Mouse (Mus musculus) c-Kit-positive CD71-negative TER-119-negative erythroid progenitor cells, embryonic 14.5 days (primary cell): ENCODE measurements around the gene Tcp11x2.
A peak's percentile ranks its signal among the peaks of the same experiment; 100 is the strongest.

Experiments used
- DNase-seq: peaks from one replicate; pipeline ENCODE4 v3.0.0-alpha.2; 2013; ENCODE audit warnings: low read depth

Gene Tcp11x2

DNA sequence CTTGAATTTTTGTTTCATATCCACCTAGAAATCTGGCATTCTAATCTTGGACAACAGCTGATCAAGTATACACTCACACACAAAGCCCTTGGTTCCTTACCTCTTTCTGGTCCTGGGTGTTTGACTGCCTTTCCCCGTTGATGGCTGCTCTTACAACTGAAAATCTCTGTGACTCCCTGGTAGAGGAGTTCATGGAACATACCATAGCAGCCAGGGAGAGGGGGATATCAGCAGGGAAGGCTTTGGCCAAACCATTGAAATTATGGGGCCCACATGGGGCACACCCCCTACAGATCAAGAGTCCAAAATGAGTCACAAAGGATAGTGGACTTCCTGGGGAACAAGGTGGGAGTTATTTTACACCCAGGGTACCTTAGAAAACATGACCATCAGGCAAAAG, at the start of gene Tcp11x2:
Gene Tcp11x2, minus strand, starts transcription at position 158 of the 400 bp plus-strand sequence.
- no peak for DNase-seq

DNA sequence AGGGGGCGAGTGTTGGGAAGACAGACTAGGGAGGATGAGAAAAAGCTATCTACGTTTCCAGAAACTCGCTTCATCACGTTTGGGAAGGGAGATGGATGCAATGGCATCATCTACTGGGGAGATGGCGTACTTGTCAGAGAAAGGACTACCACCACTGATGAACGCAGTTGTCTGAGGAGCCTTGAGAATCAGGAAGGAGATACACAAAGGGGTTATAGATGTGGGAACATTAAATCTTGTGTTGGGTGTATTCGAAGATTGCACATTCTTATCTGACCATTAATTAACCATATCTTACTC, 49.4 kb upstream of the Tcp11x2 start:
- no peak for DNase-seq

GRCm38 (mm10) chrX:135742304-135743055, 48.9 kb upstream of the Tcp11x2 start, which contains the start of the genes Armcx5 and Gprasp1:
Gene Armcx5 (plus strand): TSS chrX:135742733.
Gene Gprasp1 (plus strand): TSS chrX:135742733.
- peak; percentile 73 for DNase-seq

DNA sequence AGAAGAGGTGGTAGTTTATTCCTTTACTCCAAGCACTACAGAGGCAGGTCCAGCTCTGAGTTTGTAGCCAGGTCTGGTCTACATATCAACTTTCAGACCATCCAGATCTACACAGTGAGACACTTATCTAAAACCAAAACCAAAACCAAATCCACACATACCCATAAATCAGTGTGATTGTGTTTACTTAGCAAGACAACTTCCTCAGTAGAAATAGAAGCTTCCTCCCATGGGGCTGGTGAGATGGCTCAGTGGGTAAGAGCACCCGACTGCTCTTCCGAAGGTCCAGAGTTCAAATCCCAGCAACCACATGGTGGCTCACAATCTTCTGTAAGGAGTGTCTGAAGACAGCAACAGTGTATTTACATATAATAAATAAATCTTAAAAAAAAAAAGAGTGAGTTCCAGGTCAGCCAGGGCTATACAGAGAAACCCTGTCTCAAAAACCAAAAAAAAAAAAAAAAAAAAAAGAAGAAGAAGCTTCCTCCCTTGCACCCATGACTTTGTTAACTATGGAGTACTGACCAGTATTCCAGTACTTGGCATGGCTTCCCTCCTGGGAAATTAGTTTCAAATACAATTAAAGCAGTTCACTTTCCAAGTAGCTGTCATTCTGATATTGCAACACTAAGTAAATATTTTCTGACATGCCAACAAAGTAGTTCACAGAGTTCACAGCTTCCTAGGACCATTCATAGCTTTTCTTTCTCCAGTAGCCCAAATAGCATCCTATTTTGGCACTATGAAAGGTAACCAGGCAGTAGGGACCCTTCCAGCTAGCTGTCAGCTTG, 45.3 kb upstream of the Tcp11x2 start:
- DNase-seq: no peak

DNA sequence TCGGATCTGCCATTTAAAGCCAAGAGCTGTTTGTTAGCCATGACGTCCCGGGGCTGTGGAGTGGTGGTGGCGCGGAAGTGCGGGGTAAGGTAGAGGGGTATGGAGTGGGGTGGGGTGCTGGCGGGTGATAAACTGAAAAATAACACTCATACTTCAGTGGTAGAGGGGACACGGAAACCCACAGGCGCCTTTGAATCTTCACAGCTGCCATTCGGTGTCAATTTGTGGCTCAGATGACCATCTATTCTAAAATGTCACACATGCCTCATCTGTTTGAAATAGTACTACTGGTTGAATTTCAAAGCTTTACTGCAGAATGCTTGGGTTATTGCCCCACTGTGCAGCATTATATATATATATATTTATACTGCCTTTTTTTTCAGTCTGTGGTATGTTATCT, 31.6 kb upstream of the Tcp11x2 start, which contains the start of gene Tmsb15a:
Gene Tmsb15a, minus strand, starts transcription at position 101 of the 400 bp plus-strand sequence.
- DNase-seq: no peak

- no peak for DNase-seq
Observed at GRCm38 (mm10) chrX:135712845-135713244, 19.3 kb upstream of the Tcp11x2 start.

DNA sequence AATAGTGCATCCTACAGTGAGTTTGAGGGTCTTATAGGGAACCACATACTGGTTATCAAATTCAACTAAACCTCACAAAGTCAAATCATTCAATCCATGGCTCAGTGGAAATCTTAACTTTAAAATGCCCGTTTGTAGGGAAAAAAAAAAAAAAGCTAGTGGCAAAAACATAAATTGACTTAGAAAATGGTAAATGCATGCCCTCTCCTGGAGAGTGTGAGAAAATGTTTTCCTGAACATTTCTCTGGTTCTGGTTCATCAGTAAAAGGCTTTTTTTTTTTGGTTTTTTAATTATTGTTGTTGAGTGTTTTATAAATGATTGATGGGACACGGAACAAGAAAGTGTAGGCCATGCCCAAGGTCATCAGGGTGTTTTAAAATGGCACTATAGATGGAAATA, 10.8 kb upstream of the Tcp11x2 start:
- DNase-seq: no peak

GRCm38 (mm10) chrX:135703111-135703510, 9.5 kb upstream of the Tcp11x2 start:
- no peak for DNase-seq

DNA sequence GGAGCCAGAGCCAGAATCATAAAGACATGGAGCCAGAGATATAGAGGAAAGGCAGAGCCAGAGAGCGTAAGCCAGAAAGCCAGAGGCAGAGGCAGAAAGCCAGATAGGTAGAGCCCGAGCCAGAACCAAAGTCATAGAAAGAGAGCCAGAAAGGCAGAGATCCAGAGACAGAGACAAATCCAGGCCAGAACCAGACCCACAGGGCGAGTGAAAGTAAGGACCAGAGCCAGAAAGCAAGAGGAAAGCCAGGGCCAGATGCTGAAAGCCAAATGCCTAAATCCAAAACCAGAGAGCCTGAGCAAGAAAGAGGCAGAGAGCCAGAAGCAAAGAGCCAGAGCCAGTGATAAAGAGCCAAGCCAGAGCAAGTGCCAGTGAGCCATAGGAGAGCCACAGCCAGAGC, 5.8 kb downstream of the Tcp11x2 start:
- no peak for DNase-seq

- DNase-seq: no peak
Observed at GRCm38 (mm10) chrX:135681858-135682257, 11.7 kb downstream of the Tcp11x2 start.

DNA sequence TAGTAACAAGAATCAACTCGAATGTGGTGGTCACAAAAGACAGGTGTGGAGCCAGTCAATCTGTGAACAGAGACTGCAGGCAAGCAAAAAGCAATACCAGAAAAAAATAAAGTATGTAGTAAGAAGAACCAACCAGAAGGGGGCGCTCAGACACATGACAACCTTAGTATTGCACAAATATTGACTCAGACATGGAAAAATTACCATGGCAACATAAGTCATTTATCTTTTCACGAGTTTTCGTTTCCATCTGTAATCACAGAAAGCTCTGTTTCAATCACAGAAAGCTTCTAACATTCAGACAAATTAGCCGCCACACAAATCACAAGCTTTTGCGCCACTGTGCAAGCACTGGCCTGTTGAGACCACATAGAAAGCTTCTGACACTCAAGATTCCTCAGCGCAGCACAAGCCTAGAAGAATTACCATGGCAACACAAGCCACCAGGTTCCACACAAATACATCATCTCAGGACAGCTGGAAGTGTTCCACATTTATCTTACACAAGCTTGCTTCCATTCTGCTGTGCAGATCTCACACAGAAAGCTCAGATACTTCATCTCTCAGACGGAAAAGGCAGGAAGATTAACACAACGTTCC, 41.3 kb downstream of the Tcp11x2 start:
- peak; percentile 26 for DNase-seq

- DNase-seq: no peak
Observed at GRCm38 (mm10) chrX:135627605-135628004, 66.0 kb downstream of the Tcp11x2 start, which contains the start of gene Prame. Gene Prame (minus strand): TSS chrX:135627705.
